Mouse (Mus musculus) layer of hippocampus, adult 9-10 months (tissue): ENCODE measurements around the gene Pdcd11.
"Not testable (repeated sequence)": the region's sequence is repeated elsewhere in the genome, so short reads cannot be mapped to it uniquely, and the experiment has no call there.

Source experiments
- DNase-seq: peaks from one replicate; pipeline ENCODE4 v3.0.0; 2022; ENCODE audit warnings: low spot score

The Pdcd11 gene

GRCm38 (mm10) chr19:47128164-47128563 is 37.6 kb downstream of the Pdcd11 start:
- no peak for DNase-seq

DNA sequence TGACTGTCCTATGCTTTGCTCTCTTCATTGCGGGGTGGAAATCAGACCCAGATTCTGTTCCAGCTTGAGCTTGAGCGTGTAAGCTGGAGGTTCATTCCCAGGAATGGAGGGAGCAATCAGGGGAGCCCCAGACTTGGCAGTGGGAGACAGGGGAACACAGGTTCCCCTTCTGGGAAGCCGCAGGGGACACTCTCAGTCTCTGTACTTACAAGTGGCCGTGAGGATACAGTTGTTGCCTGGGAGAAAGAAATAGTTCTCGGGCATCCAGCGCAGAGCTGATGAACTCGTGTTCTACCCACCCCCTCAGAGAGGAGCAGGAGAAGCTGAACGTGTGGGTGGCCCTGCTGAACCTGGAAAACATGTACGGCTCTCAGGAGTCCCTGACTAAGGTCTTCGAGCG is 38.3 kb downstream of the Pdcd11 start:
- no peak for DNase-seq

DNA sequence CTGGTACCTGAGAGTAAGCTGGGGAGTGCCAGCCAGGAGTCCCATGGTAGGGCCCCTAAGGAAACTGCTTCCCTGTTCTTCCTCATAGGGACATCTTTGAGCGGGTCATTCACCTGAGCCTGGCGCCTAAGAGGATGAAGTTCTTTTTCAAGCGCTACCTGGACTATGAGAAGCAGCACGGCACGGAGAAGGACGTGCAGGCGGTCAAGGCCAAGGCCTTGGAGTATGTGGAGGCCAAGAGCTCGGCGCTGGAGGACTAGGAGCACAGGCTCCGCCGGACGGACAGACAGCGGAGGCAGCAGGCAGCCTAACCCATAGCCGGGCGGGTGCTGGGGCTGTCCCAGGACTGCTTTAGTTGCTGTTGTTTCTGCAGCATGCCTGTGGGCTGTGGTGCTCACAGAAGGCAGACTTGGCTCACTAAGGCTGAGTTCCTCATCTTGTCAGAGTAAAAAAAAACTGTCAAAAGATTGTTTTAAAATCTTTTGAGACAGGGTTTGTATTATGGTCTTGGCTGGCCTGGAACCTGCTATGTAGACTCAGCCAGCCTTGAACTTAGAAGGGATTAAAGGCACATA is 40.1 kb downstream of the Pdcd11 start:
- no peak for DNase-seq

GRCm38 (mm10) chr19:47133161-47133560 is 42.6 kb downstream of the Pdcd11 start:
- no peak for DNase-seq

- DNase-seq: no peak
These were observed 45.0 kb downstream of the Pdcd11 start for GRCm38 (mm10) chr19:47135568-47135967.

DNA sequence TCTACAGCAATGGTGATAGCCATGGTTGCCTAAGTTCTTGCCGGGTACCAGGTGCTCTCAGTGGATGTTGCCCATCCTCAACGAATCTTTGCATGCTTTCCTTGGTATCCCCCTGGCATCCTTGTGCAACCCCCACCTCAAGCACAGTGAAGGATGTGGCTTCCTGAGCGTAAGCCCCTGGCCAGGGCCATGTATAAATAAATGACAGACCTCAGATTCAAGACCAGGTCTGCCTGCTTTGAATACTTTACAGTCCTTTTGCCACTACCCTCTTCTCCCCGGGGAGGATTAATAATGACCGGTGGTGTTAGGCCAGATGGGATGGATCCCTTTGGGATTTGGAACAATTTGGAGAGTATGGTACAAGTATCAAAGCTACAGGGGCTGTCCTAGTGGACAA is 45.6 kb downstream of the Pdcd11 start:
- DNase-seq: no peak

- DNase-seq: no peak
These were observed 46.5 kb downstream of the Pdcd11 start for GRCm38 (mm10) chr19:47137051-47137581.

GRCm38 (mm10) chr19:47137771-47138421 is 47.3 kb downstream of the Pdcd11 start, which contains the start of gene Calhm2:
Gene Calhm2 (minus strand): TSS chr19:47138294.
- no peak for DNase-seq

DNA sequence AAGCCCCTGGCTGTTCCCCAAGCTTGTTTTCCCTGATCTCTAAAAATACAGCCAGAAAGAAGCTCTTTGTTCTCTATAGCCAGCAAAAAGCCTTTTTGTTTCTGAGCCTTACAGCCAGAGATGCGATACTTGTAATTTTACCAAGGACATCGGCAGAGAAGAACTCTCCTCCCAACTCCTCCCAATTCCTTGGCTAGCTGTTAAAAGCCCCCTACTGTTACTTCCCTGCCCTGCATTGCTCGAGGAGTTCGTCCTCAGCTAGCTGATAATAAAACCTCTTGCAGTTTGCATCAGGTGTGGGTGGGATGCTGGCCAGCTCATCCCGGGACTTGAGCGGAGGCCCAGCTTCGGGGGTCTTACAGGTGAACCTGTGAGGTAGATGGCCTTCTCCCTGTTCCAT is 49.0 kb downstream of the Pdcd11 start:
- not testable (repeated sequence) for DNase-seq

- no peak for DNase-seq
These were observed 51.9 kb downstream of the Pdcd11 start for GRCm38 (mm10) chr19:47142438-47142837.

DNA sequence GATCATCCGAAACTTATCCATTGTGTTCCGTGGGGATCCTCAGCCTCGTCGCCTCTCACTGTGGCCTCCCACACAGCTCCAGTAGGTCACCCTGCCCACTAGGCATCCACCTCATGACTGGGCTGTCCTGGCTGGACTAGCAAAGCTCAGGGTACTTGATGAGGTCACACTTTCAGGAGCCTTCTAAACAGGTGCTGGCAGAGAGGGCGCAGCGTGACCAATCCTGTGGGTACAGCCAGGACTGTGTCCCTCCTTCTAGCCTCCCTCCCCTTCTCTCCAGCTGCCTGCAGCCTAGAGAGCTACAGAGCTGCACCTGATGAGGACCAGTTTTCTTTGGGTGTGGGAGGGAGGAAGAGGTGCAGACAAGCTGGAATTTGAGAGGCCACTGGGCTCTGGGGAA is 53.6 kb downstream of the Pdcd11 start, which contains the start of gene Calhm1:
Calhm1 (minus strand) TSS at position 101 of the 400 bp plus-strand sequence.
- no peak for DNase-seq

- no peak for DNase-seq
These were observed 57.8 kb downstream of the Pdcd11 start for GRCm38 (mm10) chr19:47148267-47148847.

DNA sequence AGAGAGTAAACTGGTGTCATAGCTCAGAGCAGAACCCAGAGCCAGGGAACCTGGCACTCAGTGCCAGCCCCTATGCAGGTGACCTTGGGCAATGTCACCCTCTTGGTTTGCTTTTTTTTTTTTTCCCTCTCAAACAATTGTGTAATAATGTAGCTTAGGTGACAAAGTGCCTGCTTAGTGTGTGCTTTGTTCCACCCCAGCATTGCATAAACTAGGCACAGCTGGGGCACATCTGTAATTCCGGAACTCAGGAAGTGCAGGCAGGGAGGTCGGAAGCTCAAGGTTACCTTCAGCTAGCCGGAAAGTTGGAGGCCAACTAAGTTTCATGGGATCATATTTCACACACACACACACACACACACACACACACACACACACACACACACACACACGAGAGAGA is 59.3 kb downstream of the Pdcd11 start:
- no peak for DNase-seq

GRCm38 (mm10) chr19:47151332-47152061 is 60.9 kb downstream of the Pdcd11 start:
- no peak for DNase-seq

- DNase-seq: no peak
These were observed 61.4 kb downstream of the Pdcd11 start for GRCm38 (mm10) chr19:47152062-47152369.

DNA sequence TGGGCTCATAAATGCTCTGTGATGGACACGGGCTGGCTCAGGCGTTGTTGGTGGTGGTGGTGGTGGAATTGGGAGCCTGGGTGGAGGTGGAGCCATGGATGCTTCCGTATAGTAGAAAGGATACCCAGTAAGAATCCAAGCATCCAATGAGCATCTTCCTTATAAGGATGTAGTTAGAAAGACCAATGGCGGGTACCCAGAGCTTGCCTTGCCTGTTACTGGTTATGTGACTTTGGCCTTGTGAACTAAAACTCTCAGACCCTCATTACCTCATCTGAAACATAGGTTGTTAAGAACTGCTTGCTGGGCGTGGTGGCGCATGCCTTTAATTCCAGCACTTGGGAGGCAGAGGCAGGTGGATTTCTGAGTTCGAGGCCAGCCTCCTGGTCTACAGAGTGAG is 63.2 kb downstream of the Pdcd11 start:
- DNase-seq: no peak

DNA sequence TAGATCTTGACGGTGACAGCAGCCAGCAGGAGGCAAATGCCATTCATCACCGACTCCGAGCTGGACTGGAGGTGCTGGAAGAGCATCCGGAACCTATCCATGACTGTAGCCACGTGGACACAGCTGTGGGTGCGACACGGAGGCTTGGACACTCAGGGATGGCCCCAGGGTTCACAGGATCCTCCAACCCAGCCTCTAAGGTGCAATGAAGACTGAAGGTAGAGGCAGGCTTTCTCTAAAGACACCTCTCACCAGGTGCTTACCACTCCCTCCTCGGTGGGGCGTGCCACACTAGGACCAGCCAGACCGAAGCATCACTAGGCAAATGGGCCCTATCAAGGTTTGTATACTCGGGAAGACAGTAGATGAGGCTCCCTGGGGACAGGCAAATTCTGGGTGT is 67.1 kb downstream of the Pdcd11 start, which contains the start of gene Calhm3:
Calhm3 (minus strand) TSS at position 101 of the 400 bp plus-strand sequence.
- no peak for DNase-seq

- no peak for DNase-seq
These were observed 71.1 kb downstream of the Pdcd11 start for GRCm38 (mm10) chr19:47161669-47162068.

- DNase-seq: no peak
These were observed 72.7 kb downstream of the Pdcd11 start for GRCm38 (mm10) chr19:47163176-47163744.

GRCm38 (mm10) chr19:47166758-47167157 is 76.2 kb downstream of the Pdcd11 start:
- DNase-seq: no peak

- DNase-seq: no peak
These were observed 77.1 kb downstream of the Pdcd11 start for GRCm38 (mm10) chr19:47167617-47168214.

GRCm38 (mm10) chr19:47168223-47168622 is 77.7 kb downstream of the Pdcd11 start:
- DNase-seq: no peak
